Mouse (Mus musculus): ENCODE data around the gene Gm45844. TPM values are rescaled to one million over a fixed set of nuclear protein-coding genes. Genes with fewer than 3 reads are reported as not detected.

Gene Gm45844
- total and polyA plus RNA-seq, 3 experiments = 0.34 to 2.2 (median 0.98) TPM

DNA sequence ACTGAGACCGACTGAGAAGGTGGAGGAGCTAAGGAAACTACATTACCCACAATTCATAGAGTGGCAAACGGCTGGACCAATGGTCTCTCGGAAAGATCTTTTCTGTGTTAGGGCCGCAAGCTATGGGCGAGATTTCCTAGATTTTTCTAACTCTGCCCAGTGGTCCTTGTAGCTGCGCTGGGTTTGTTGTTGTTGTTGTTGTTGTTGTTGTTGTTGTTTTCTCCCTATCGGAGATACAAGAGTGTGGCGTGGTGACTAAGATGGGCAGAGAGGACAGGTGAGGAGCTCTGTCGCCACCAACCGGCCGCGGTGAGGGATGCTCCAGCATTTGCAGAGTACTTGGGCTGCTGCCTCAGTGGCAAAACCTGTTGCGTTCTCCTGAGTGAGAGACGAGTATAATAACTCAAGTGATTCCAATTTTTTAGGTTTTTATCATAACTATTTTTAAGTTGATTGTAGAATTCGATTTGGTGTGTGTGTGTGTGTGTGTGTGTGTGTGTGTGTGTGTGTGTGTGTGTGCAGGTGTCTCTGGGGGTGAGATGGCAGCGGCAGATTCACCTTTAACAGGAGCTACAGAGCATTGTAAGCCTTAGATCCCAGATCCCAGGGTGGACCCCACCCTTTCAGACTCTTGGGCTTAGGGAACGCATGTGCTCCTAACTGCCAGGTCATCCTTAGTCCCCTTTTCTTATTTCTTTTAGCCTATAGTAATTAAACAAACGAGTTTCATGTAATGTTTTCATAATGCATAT is 89.7 kb downstream of the Gm45844 start:
- Histone ChIP-seq H3K9ac (ENCODE audit: low read depth, low read length) (no peak overlapping the region), H3K27me3 (ENCODE audit: control insufficient read depth, insufficient read depth, low read length) (no peaks in the 10 kb centered on the region), H3K36me3 (ENCODE audit: control insufficient read depth, insufficient read depth, low read length) (no peaks in the 10 kb centered on the region), H3K27ac (no peak overlapping the region), H3K79me2 (replicated peaks; ENCODE audit: control insufficient read depth, insufficient read depth, low read length) (no peaks in the 10 kb centered on the region), H3K4me3 (peak overlapping the region; percentile 57), H3K4me1 (ENCODE audit: control insufficient read depth, insufficient read depth, low read length) (no peaks in the 10 kb centered on the region)
- TF ChIP-seq POLR2A (IDR thresholded peaks at IDR 0.05; ENCODE audit: insufficient read depth, low read depth, low read length) = no peak
- TF ChIP-seq CTCF (IDR thresholded peaks at IDR 0.05) = peak; percentile 75
- intact Hi-C loops (cut with DNase I) = loop anchor here (5.0 to 10.0 kb wide), 2 partner anchors 66 to 254 kb away; partner anchors contain the start of gene Zfp954
- peak; percentile 72 to 73 for DNase-seq
- 6% methylated on average over 17 of the region's 18 CpGs for WGBS

DNA sequence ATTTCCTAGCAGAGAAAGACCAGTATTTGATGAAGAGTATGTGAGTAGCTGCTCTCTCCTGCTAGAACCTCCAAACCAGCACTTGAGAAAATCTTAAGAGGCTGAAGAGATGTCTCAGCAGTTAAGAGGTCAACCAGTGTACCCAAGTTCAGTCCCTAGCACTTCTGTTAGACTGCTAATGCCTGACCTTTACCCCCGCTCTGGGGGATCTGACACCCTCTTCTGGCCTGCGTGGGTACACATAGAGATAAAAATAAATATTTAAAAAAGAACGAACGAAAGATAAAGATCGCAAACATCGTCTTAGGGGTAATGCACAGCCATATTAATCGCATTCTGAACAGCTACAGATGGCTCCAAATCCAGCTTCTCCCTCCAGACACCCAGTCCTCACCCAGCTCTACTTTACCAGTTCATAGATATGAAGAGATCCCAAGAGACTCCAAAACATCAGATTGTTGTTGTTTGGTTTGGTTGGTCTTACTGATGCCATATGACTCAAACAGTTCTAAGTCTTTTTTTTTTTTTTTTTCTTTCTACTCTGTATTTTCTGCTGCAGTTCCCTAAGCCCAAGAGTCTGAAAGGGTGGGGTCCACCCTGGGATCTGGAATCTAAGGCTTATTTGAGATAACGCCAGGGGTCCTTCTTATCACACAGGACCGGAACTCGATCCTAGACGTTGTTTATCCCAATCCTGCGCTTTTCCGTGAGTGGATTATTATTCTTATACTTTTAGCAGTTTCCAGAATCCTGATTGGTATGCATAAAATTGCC is 90.5 kb downstream of the Gm45844 start:
- H3K9ac ChIP-seq (ENCODE audit: low read depth, low read length) = no peak overlapping the region
- TF ChIP-seq CTCF (IDR thresholded peaks at IDR 0.05) (no peak), EP300 (IDR thresholded peaks at IDR 0.05; ENCODE audit: insufficient read depth, low read depth, low read length) (no peak), POLR2A (IDR thresholded peaks at IDR 0.05; ENCODE audit: insufficient read depth, low read depth, low read length) (no peak)
- intact Hi-C loops (cut with DNase I) = loop anchor here (2.0 to 10.0 kb wide), 3 partner anchors 17 to 253 kb away; partner anchors contain the start of genes Zfp418 and Zfp954
- no peaks in the 10 kb centered on the region for H3K4me1 ChIP-seq (ENCODE audit: control insufficient read depth, insufficient read depth, low read length)
- H3K4me3 ChIP-seq = peak overlapping the region; percentile 57
- 23% methylated on average over 13 of the region's 13 CpGs for WGBS
- no peaks in the 10 kb centered on the region for H3K79me2 ChIP-seq (replicated peaks; ENCODE audit: control insufficient read depth, insufficient read depth, low read length)
- H3K27me3 ChIP-seq (ENCODE audit: control insufficient read depth, insufficient read depth, low read length) = no peaks in the 10 kb centered on the region
- no peak for DNase-seq
- H3K36me3 ChIP-seq (ENCODE audit: control insufficient read depth, insufficient read depth, low read length) = no peaks in the 10 kb centered on the region
- no peak overlapping the region for H3K27ac ChIP-seq

DNA sequence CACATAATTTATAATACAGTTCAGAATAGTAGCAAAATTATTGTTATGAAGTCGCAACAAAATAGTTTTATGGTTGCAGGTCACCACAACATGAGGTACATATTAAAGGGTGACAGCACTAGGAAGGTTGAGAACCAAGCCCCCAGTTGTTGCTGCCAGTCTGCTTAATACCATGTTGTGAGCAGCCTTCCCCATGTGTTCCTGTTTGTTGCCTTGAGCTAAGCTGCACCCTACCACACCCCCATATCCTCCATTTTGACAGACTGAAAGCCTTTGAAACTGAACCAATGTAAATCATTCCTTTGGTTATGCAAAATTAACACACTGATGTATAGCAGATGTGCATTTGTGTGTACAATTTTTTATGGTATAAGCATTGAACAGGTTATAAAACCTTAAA is 92.2 kb downstream of the Gm45844 start:
- Histone ChIP-seq H3K9ac (ENCODE audit: low read depth, low read length) (no peak overlapping the region), H3K36me3 (ENCODE audit: control insufficient read depth, insufficient read depth, low read length) (no peaks in the 10 kb centered on the region; the same call in 1 of the 2 replicates), H3K4me3 (no peak overlapping the region), H3K4me1 (ENCODE audit: control insufficient read depth, insufficient read depth, low read length) (no peaks in the 10 kb centered on the region), H3K27ac (no peak overlapping the region), H3K27me3 (ENCODE audit: control insufficient read depth, insufficient read depth, low read length) (no peaks in the 10 kb centered on the region), H3K79me2 (replicated peaks; ENCODE audit: control insufficient read depth, insufficient read depth, low read length) (no peaks in the 10 kb centered on the region)
- no peak for DNase-seq
- 84% methylated on average over 1 of the region's 1 CpGs for WGBS
- intact Hi-C loops (cut with DNase I) = loop anchor here (2.0 to 10.0 kb wide), 3 partner anchors 15 to 251 kb away; partner anchors contain the start of genes Zfp418 and Zfp954
- no peak for TF ChIP-seq POLR2A (IDR thresholded peaks at IDR 0.05; ENCODE audit: insufficient read depth, low read depth, low read length)
- no peak for TF ChIP-seq EP300 (IDR thresholded peaks at IDR 0.05; ENCODE audit: insufficient read depth, low read depth, low read length)
- no peak for TF ChIP-seq CTCF (IDR thresholded peaks at IDR 0.05)

GRCm38 (mm10) chr7:7171227-7172147 is 106.6 kb downstream of the Gm45844 start, which contains the start of gene Zfp418:
Gene Zfp418, plus strand, starts transcription at chr7:7171330.
- DNase-seq = peak; percentile 43 to 73
- no peaks in the 10 kb centered on the region for H3K79me2 ChIP-seq (replicated peaks; ENCODE audit: control insufficient read depth, insufficient read depth, low read length)
- peaks cover 3% of the 10 kb centered on the region; the same call in 1 of the 2 replicates for H3K36me3 ChIP-seq (ENCODE audit: control insufficient read depth, insufficient read depth, low read length)
- H3K27me3 ChIP-seq (ENCODE audit: control insufficient read depth, insufficient read depth, low read length) = no peaks in the 10 kb centered on the region
- H3K9ac ChIP-seq (ENCODE audit: low read depth, low read length) = peak within 1 kb of the TSS; percentile 75
- WGBS = 2% methylated on average over 26 of the region's 26 CpGs
- peak within 1 kb of the TSS; percentile 85 for H3K4me3 ChIP-seq
- peaks cover 1% of the 10 kb centered on the region; the same call in 1 of the 2 replicates for H3K4me1 ChIP-seq (ENCODE audit: control insufficient read depth, insufficient read depth, low read length)
- TF ChIP-seq POLR2A (IDR thresholded peaks at IDR 0.05; ENCODE audit: insufficient read depth, low read depth, low read length) = peak; percentile 25; the same call in 1 of the 2 replicates
- peak; percentile 13; the same call in 1 of the 2 replicates for TF ChIP-seq CTCF (IDR thresholded peaks at IDR 0.05)
- no peak for TF ChIP-seq EP300 (IDR thresholded peaks at IDR 0.05; ENCODE audit: insufficient read depth, low read depth, low read length)
- intact Hi-C loops (cut with DNase I) = loop anchor here (2.0 to 5.0 kb wide), 2 partner anchors 15 to 49 kb away; partner anchors contain the start of gene Zfp954
- peak within 1 kb of the TSS; percentile 59 for H3K27ac ChIP-seq

Small RNA genes lying within 50 kb of the gene (microRNA-seq; reads per million reads assigned to microRNA genes)
- gene Mir5620 = 3.1 to 3.9 reads per million in 2 experiments

Other genes starting within 250 kb of the Gm45844 start
- gene Zfp954, start 156.8 kb downstream of the Gm45844 start, total RNA-seq (2021) = 1 to 10 TPM; 3.7 to 3.9 TPM
- gene Zfp954, start 156.8 kb downstream of the Gm45844 start, polyA plus RNA-seq (2012; rRNA removed) = 2.6 and 4.1 TPM in 2 replicates
- under 1 TPM; 0.23 to 0.32 TPM for gene Zfp773, start 141.5 kb downstream of the Gm45844 start, total RNA-seq (2021)
- gene Zfp773, start 141.5 kb downstream of the Gm45844 start, polyA plus RNA-seq (2012; rRNA removed) = 0.14 and 0.20 TPM in 2 replicates
- gene Zfp418, start 107.0 kb downstream of the Gm45844 start, total RNA-seq (2021) = 1 to 10 TPM; 2.0 to 2.1 TPM
- gene Zfp418, start 107.0 kb downstream of the Gm45844 start, polyA plus RNA-seq (2012; rRNA removed) = 0.51 and 1.2 TPM in 2 replicates
- 1 to 10 TPM; 1.3 to 2.3 TPM for gene Zfp772, start 68.3 kb downstream of the Gm45844 start, total RNA-seq (2021)
- gene Zfp772, start 68.3 kb downstream of the Gm45844 start, polyA plus RNA-seq (2012; rRNA removed) = 1.00 and 1.8 TPM in 2 replicates
- under 1 TPM in 1 of 2 experiments, not detected in 1; 0.09 TPM for gene Vmn2r29, start 31.0 kb downstream of the Gm45844 start, total RNA-seq (2021)
- gene Vmn2r29, start 31.0 kb downstream of the Gm45844 start, polyA plus RNA-seq (2012; rRNA removed) = 0.06 TPM in 1 of 2 replicates, not detected in the other
- gene Clcn4, start 22.6 kb upstream of the Gm45844 start, total RNA-seq (2021) = 10 to 100 TPM; 50.1 to 55.4 TPM
- 27.2 and 48.8 TPM in 2 replicates for gene Clcn4, start 22.6 kb upstream of the Gm45844 start, polyA plus RNA-seq (2012; rRNA removed)
- gene Vmn2r30, start 59.3 kb upstream of the Gm45844 start, total RNA-seq (2021) = not detected
- gene Vmn2r30, start 59.3 kb upstream of the Gm45844 start, polyA plus RNA-seq (2012; rRNA removed) = not detected in 2 replicates
- not detected for gene Gm45783, start 96.3 kb upstream of the Gm45844 start, total RNA-seq (2021)
- gene Gm45783, start 96.3 kb upstream of the Gm45844 start, polyA plus RNA-seq (2012; rRNA removed) = not detected in 2 replicates
- gene Vmn2r31, start 121.4 kb upstream of the Gm45844 start, total RNA-seq (2021) = not detected
- not detected in 2 replicates for gene Vmn2r31, start 121.4 kb upstream of the Gm45844 start, polyA plus RNA-seq (2012; rRNA removed)
- not detected for gene Vmn2r32, start 201.7 kb upstream of the Gm45844 start, total RNA-seq (2021)
- not detected in 2 replicates for gene Vmn2r32, start 201.7 kb upstream of the Gm45844 start, polyA plus RNA-seq (2012; rRNA removed)